Mouse (Mus musculus) spleen, adult 10 weeks (tissue): ENCODE data around the gene Olfr1261. TPM values are rescaled to one million over a fixed set of nuclear protein-coding genes. Genes with fewer than 3 reads are reported as not detected.

Experiments used
- polyA plus RNA-seq: library from polyadenylated mRNA; stranded (reverse); fragments of 350-450 nt; fragmentation: Illumina TruSeq; extraction: RNeasy Lipid Tissue Mini Kit (QIAGEN cat#74804); gene quantifications from one replicate; pipeline ENCODE4 v1.2.3, GENCODE M21; 2015; ENCODE audit warnings: low replicate concordance; ENCODE audit not compliant: insufficient read depth

Olfr1261 gene
- polyA plus RNA-seq: not detected

DNA sequence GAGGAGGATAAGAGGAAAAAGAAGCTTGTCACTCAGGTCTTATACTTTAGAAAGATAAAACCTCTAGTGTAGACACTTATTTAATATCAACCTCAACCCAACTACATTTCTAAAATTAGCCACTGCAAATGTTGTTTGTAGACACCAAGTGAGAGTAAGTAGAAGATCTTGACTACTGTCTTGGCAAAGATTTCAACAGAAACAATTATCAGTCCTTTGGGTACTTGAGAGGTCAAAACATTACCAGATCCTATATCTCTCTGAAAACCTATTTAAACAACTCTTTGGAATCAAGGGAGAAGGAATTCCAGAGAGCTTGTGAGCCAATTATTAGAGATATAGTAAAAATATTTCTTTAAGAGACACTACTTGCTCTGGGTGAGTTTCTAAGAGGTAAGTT lies at the start of gene Olfr1261:
TSS of gene Olfr1261 (plus strand) at position 301 of the 400 bp plus-strand sequence.

DNA sequence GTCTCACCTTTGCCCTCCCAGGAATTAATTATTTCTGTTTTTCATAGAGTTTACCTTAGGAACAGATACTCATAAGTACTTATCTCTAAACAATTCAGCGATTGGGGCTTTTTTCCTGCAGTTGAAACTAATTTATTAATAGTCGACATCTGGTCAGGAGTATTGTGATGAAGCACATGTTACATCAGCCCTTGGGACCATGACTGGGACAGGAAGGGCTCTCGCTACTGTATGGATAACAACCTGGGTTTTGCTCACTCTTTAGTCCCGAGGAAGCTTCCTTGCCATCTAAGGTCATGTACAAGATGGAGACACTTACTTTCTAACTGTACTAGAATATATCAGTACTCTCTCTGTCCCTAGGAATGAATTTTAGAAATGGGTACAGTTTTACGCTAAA lies 42.5 kb upstream of the Olfr1261 start, which contains the start of gene Olfr1259:
TSS of gene Olfr1259 (minus strand) at position 101 of the 400 bp plus-strand sequence.

DNA sequence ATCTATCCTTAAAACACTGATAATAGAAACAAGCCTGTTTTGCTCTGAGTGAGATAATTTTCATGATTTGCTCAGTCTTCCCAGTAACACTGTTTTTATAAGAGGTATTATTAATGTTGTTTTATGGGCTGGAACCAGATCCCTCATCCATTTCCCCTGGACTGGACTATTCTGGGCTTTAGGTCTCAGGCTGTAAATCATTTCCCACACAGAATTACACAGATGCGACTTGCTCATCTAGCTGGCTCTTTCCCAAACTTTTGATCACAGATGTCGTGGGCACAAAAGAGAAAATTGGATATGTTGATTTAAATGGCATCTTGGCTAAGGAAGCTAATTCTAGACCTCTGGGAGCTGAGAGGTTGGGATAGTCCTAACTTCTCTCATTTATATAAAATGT lies 16.8 kb upstream of the Olfr1261 start, which contains the start of gene Olfr1260:
TSS of gene Olfr1260 (plus strand) at position 157 of the 400 bp plus-strand sequence.

DNA sequence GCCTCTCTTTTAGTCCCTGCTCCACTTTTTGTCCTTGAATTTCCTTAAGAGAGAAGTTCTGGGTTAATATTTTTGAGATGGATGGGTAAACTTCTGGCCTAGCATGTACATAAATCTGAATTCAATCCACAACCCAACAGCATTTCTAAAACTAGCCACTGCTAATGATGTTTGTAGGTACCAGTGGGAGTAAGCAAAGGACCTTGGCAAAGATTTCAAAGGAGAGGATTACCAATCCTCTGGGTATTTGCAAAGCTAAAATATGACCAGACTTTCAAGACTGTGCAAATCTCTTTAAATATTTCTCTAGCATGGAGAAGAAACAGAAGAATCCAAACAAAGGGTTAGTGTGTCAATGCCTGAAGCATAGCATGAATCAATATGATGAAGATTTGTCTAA lies 8.8 kb downstream of the Olfr1261 start, which contains the start of gene Olfr1262:
TSS of gene Olfr1262 (plus strand) at position 301 of the 400 bp plus-strand sequence.

DNA sequence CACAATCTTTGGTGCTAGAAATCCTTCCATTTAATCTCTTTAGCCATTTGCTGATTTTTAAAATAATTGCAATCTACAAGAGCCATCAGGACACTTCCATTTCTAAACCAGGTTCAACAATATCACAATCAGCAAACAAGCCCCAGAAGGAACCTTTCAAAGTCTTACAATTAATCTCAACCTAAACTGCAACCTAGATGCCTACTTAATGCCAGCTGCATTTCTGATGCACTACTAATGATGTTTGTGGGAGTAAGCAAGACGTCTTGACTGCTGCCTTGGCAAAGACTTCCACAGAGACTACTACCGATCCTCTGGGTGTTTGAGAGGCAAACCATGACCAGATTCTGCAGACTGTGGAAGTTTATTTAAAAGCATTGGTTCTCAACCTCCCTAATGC lies 20.8 kb downstream of the Olfr1261 start, which contains the start of gene Olfr1263:
TSS of gene Olfr1263 (plus strand) at position 301 of the 400 bp plus-strand sequence.

DNA sequence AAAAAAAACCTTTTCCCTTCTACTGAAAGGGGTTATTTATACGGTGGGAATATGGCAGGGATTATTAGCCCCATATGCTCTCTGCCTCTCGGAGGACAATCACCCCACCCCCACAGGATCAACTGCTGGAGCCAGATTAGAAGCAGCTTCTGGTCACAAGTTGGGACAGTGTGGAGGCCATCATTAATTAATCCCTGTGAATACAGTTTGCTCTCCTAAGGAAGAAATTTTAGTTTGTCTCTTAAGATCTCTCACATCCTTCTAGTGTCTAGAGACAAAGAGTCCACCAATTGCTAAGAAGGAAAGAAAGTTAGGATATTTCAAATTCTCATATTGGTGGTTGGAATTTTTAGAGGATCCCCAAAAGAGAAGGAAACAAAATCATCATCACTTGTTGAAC lies 34.5 kb downstream of the Olfr1261 start, which contains the start of gene Olfr1264:
TSS of gene Olfr1264 (minus strand) at position 101 of the 400 bp plus-strand sequence.

DNA sequence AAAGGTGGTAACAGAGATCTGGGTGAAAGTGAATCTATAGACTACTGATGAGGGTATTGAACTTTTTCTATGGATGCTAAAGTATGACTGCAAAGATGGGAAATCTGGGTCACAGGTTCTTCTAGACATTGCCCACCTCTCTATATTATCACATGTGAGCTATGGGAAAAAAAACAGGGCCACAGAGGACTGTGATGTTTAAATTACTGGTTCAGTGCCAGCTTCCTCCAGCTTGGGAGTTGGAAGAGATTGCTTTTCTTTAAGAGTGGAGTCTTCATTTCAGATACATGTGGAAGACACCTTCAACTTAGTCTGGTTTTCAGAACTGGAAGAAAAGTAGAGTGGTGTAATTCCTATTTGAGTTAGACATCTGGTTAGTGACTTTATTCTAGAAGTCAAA lies 44.0 kb downstream of the Olfr1261 start, which contains the start of gene Olfr1265:
TSS of gene Olfr1265 (plus strand) at position 301 of the 400 bp plus-strand sequence.

Other genes starting within 250 kb of the Olfr1261 start
- gene Olfr1253, start 234.1 kb upstream of the Olfr1261 start, polyA plus RNA-seq: not detected
- gene Olfr1254, start 197.6 kb upstream of the Olfr1261 start, polyA plus RNA-seq: not detected
- not detected for gene Olfr1255, start 179.2 kb upstream of the Olfr1261 start, polyA plus RNA-seq
- gene Olfr1256, start 149.7 kb upstream of the Olfr1261 start, polyA plus RNA-seq: not detected
- gene Olfr48, start 143.0 kb upstream of the Olfr1261 start, polyA plus RNA-seq: not detected
- gene Olfr1257, start 112.8 kb upstream of the Olfr1261 start, polyA plus RNA-seq: not detected
- gene Olfr1258, start 63.9 kb upstream of the Olfr1261 start, polyA plus RNA-seq: not detected
- gene Olfr1259, start 42.6 kb upstream of the Olfr1261 start, polyA plus RNA-seq: not detected
- not detected for gene Olfr1260, start 16.9 kb upstream of the Olfr1261 start, polyA plus RNA-seq
- gene Olfr1262, start 8.9 kb downstream of the Olfr1261 start, polyA plus RNA-seq: not detected
- not detected for gene Olfr1263, start 20.9 kb downstream of the Olfr1261 start, polyA plus RNA-seq
- gene Olfr1264, start 34.4 kb downstream of the Olfr1261 start, polyA plus RNA-seq: not detected
- not detected for gene Olfr1265, start 44.1 kb downstream of the Olfr1261 start, polyA plus RNA-seq
- gene Olfr140, start 72.4 kb downstream of the Olfr1261 start, polyA plus RNA-seq: not detected
- gene Olfr1269, start 130.2 kb downstream of the Olfr1261 start, polyA plus RNA-seq: not detected
- not detected for gene Olfr32, start 151.1 kb downstream of the Olfr1261 start, polyA plus RNA-seq
- not detected for gene Olfr1270, start 161.9 kb downstream of the Olfr1261 start, polyA plus RNA-seq
- not detected for gene Olfr1506, start 233.3 kb downstream of the Olfr1261 start, polyA plus RNA-seq